Mouse (Mus musculus) cerebellum, adult (tissue): Measurements from ENCODE around the gene Vmn2r77.
"Not testable (repeated sequence)": the region's sequence is repeated elsewhere in the genome, so short reads cannot be mapped to it uniquely, and the experiment has no call there.

ENCODE experiments used
- ATAC-seq: cut with Nextera tagmentation; 2 replicates; pipeline ENCODE4 v1.9.2; 2017; ENCODE audit warnings: mild to moderate bottlenecking, moderate library complexity, mixed read lengths; ENCODE audit not compliant: insufficient number of reproducible peaks, low FRiP score, low TSS enrichment

The Vmn2r77 gene

GRCm38 (mm10) chr7:86794727-86795126 lies at the start of gene Vmn2r77:
Gene Vmn2r77, plus strand, starts transcription at chr7:86795027.
- ATAC-seq: no peak

- no peak for ATAC-seq
Observed at GRCm38 (mm10) chr7:86760751-86761150, 34.1 kb upstream of the Vmn2r77 start.

- ATAC-seq: no peak
Observed at GRCm38 (mm10) chr7:86764628-86765027, 30.2 kb upstream of the Vmn2r77 start.

- ATAC-seq: no peak
Observed at GRCm38 (mm10) chr7:86771621-86772020, 23.2 kb upstream of the Vmn2r77 start.

GRCm38 (mm10) chr7:86775617-86776325 lies 19.1 kb upstream of the Vmn2r77 start, which contains the start of gene Folh1:
Gene Folh1, minus strand, starts transcription at chr7:86775943.
- ATAC-seq: no peak; the same call in 1 of the 2 replicates

- ATAC-seq: not testable (repeated sequence)
Observed at GRCm38 (mm10) chr7:86815241-86815640, 20.4 kb downstream of the Vmn2r77 start.

GRCm38 (mm10) chr7:86815716-86816115 lies 20.9 kb downstream of the Vmn2r77 start:
- not testable (repeated sequence) for ATAC-seq

- no peak for ATAC-seq
Observed at GRCm38 (mm10) chr7:86816466-86816865, 21.6 kb downstream of the Vmn2r77 start.
